In genomic region chr2:163231781-163232534, GRCm38 (mm10) we compare ENCODE assay signal across 9 mouse cellular contexts. TPM values are rescaled to one million over a fixed set of nuclear protein-coding genes. Genes with fewer than 3 reads are reported as not detected.
DNase-seq lines count a peak whose midpoint lies in the region; ATAC-seq lines count a peak whose summit lies in the region.
"Had no signal": no experiment of that assay in that cellular context is flagged by ENCODE, and none has a peak within 500 bp of the region (broad histone marks: within the 10 kb centered on the region; RNA-seq: fewer than 3 reads in every experiment).

No protein-coding gene starts in this region.

- WGBS in forebrain, embryonic 14.5 days: 71% methylated on average over 13 of the region's 13 CpGs
- WGBS in forebrain, embryonic 10.5 days: 89% methylated on average over 13 of the region's 13 CpGs

- no peak overlapping the region for H3K4me2 ChIP-seq in forebrain, embryonic 14.5 days (ENCODE audit: low read length)

- no peaks in the 10 kb centered on the region for H3K27me3 ChIP-seq in forebrain, embryonic 14.5 days (replicated peaks; ENCODE audit: control insufficient read depth, insufficient read depth, low read length)
- H3K27me3 ChIP-seq in forebrain, embryonic 10.5 days (ENCODE audit: poor library complexity, severe bottlenecking): no peaks in the 10 kb centered on the region

- no peak overlapping the region for H3K9ac ChIP-seq in forebrain, embryonic 14.5 days (ENCODE audit: low read length)

- peak; percentile 79 for DNase-seq in forebrain, embryonic 14.5 days (ENCODE audit: low spot score)
- no peak for DNase-seq in forebrain, embryonic 10.5 days (ENCODE audit: extremely low spot score, low spot score)
- peak; percentile 23 for DNase-seq in retina, adult 2 months (ENCODE audit: low read depth, low spot score)
- no peak for DNase-seq in retina, postnatal 1 day
- peak; percentile 41 for DNase-seq in lung, postnatal 25 days (ENCODE audit: low spot score)
- no peak for DNase-seq in thymus, postnatal 36 days
- DNase-seq in kidney, postnatal 36 days: no peak
- DNase-seq: heart, postnatal 4 days had no signal

- ATAC-seq in forebrain, embryonic 14.5 days: peak; percentile 38; the same call in 1 of the 2 replicates
- ATAC-seq in granulocyte monocyte progenitor cell, adult 5-6 weeks (replicated peaks; ENCODE audit: poor library complexity, severe bottlenecking): peak; percentile 20; the same call in 1 of the 2 replicates

- no peaks in the 10 kb centered on the region for H3K9me3 ChIP-seq in forebrain, embryonic 14.5 days (replicated peaks; ENCODE audit: control insufficient read depth, low read length)
- no peaks in the 10 kb centered on the region for H3K9me3 ChIP-seq in forebrain, embryonic 10.5 days

- peaks cover 9% of the 10 kb centered on the region for H3K4me1 ChIP-seq in forebrain, embryonic 14.5 days (ENCODE audit: control insufficient read depth, insufficient read depth, low read length)
- peaks cover 55% of the 10 kb centered on the region for H3K4me1 ChIP-seq in forebrain, embryonic 10.5 days

- no peak overlapping the region for H3K4me3 ChIP-seq in forebrain, embryonic 14.5 days (ENCODE audit: low read depth, low read length)
- no peak overlapping the region for H3K4me3 ChIP-seq in forebrain, embryonic 10.5 days

- H3K27ac ChIP-seq in forebrain, embryonic 14.5 days (ENCODE audit: low read depth, low read length): no peak overlapping the region
- no peak overlapping the region for H3K27ac ChIP-seq in forebrain, embryonic 10.5 days

- no peaks in the 10 kb centered on the region for H3K36me3 ChIP-seq in forebrain, embryonic 14.5 days (ENCODE audit: control insufficient read depth, insufficient read depth, low read length)
- no peaks in the 10 kb centered on the region for H3K36me3 ChIP-seq in forebrain, embryonic 10.5 days (replicated peaks)

RNA-seq across cellular contexts. Expression of gene Tox2, which starts 29.0 kb away (rescaled TPM):
- polyA plus RNA-seq in forebrain, embryonic 14.5 days (2014; fragmentation: Nextera tagmentation; extraction: Ambion mirVana): 16.5 and 19.2 TPM in 2 replicates
- polyA plus RNA-seq in forebrain, embryonic 10.5 days (2016; fragmentation: Nextera tagmentation; extraction: Ambion mirVana): 26.6 and 37.1 TPM in 2 replicates
- total RNA-seq in granulocyte monocyte progenitor cell, adult 5-6 weeks (2014; fragmentation: Nextera tagmentation): not detected in 2 replicates
- not detected in 2 replicates for total RNA-seq in granulocyte monocyte progenitor cell, adult 5-6 weeks (2017)

Comparison
In these comparisons a context has a peak if more than half of its experiments do, and no peak if none do; other contexts are left out.
1. DNase-seq: peak in forebrain, embryonic 14.5 days (single experiment), retina, adult 2 months (single experiment) and lung, postnatal 25 days (single experiment); none in forebrain, embryonic 10.5 days (single experiment), retina, postnatal 1 day (single experiment), thymus, postnatal 36 days (0 of 2) and kidney, postnatal 36 days (0 of 2).